Mouse (Mus musculus) cerebellum, postnatal 14 days (tissue): Measurements from ENCODE around the gene Parvg.
"Not testable (repeated sequence)": the region's sequence is repeated elsewhere in the genome, so short reads cannot be mapped to it uniquely, and the experiment has no call there.

ENCODE experiments used
- DNase-seq, 2 experiments: peaks; one replicate each; pipeline ENCODE4 v3.0.0; 2021; ENCODE audit warnings: mixed read lengths in 2 of 2

The Parvg gene

DNA sequence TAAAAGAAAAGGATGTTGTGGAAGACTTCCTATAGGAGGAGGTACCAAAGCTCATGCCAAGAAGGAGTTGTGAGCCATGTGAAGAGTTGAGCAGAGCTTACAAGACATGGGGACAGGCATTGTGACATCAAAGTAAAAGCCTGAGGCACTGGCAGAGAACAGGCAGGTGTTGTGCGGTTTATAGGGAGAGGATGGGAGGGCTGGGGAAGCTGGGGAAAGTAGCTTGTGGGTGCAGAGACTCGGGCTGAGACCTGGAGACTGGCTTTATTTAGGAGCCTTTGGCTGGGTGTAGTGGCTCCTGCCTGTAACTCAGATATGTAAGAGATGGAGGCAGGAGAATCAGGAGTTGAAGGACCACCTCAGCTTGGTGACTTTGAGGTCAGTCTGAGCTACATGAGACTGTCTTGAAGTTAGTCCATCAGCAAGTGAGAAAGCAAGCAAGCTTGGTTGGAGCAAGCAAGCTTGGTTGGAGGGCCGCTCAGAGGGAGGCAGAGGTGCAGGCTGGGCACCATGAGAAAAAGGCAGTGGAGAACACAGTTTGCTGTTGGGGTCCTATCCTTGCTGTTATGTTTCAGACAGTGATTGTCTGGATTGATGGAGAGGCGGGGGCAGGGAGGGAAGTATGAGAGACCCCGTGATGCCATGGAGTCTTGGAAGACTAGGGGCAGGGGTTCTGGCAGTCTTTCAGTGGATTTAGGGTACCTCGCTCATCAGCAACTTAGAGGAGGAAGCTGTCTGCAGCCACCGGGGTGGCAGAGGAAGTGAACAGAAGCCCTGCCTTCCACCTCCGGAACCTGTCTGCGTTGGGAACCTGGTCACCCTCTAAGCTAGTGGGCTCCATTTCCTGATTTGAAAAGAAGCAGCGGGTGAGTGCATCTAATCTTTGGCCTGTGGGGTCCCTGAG lies at the start of gene Parvg:
Gene Parvg (plus strand): TSS at position 61 of the 904 bp plus-strand sequence.
- DNase-seq, result no peak

GRCm38 (mm10) chr15:84276066-84276465 lies 47.8 kb upstream of the Parvg start:
- DNase-seq, result no peak

GRCm38 (mm10) chr15:84278091-84278490 lies 45.7 kb upstream of the Parvg start:
- no peak for DNase-seq

GRCm38 (mm10) chr15:84278656-84279055 lies 45.2 kb upstream of the Parvg start:
- DNase-seq, result no peak

DNA sequence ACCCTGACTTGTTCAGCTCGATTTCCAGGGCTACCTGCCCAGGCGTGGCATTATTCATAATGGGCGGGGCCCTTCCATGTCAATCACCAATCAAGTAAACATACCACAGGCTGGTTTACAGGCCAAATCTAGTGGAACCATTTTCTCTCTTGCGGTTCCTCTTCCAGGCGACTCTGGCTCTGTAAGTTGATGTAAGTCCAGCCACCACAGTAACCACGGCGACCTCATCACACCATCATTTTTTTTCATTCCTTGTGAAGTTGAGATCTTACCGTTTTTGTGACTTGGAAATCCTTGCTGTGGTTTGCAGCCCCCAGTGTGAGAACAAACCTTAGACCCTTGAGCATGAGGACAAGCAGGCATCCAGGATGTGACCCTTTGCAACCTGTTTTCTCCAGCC lies 43.5 kb upstream of the Parvg start:
- no peak for DNase-seq

GRCm38 (mm10) chr15:84280712-84281347 lies 43.0 kb upstream of the Parvg start:
- DNase-seq, result no peak

DNA sequence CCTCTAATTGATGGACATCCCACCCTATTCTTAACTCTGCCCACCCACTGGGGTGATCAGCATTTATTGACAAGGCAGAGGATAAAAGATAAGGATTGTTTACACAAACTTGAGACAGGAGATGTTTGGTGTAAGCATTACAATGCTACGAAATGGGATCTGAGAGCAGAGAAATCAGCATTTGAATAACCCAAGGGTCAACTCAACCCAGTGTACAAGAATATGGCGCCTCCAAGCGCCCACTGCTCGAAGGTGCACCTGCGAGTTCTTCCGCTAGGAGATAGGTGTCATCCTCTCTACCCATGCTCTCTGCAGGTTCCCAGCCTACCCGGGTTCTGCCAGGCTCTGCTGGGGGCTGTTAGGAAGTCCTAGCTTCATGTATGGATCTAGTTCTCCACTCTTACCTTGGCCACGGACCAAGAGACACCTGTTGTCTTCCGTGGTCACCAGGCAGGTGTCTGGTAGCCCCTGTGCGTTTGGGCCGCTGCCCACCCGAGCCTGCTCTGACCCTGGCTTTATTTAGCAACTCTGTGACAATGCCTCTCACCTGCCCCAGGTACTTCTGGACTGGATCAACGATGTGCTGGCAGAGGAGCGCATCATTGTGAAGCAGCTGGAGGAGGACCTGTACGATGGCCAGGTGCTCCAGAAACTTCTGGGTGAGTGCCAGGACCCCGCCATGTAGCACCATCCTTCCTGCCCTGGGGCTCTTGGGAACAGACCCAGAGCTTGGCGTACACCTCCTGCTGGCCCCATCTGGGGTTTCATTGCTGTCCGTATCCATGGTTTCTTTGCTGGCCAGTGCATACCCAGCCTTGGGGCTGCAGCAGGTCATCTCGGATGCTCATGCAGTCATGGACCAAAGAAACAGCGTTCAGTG lies 41.4 kb upstream of the Parvg start:
- peak; percentile 40 to 66 for DNase-seq

- peak; percentile 61 to 72 for DNase-seq
Measured at GRCm38 (mm10) chr15:84284059-84284458, 39.8 kb upstream of the Parvg start.

DNA sequence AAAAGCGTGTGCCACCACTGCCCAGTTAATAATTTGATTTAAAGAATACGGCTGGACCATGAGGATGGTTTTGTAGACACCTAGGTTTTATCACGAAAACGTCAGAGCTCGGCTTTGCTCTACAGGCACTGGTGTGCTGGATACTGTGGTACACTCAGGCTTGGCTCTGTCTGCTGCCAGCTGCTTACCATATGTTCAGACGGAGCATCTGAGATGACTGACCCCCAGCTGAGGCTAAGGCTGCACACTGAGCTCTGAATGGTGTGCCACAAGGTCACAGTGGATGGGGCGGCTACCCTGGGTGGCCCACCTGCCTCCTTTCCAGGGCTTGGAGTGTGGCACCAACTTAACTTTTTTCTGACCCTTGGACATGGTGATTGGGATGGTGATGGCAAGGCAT lies 38.4 kb upstream of the Parvg start:
- peak in 1 of 2 experiments; percentile 40 for DNase-seq

- DNase-seq, result not testable (repeated sequence)
Measured at GRCm38 (mm10) chr15:84288953-84289352, 34.9 kb upstream of the Parvg start.

- DNase-seq, result no peak
Measured at GRCm38 (mm10) chr15:84291097-84291496, 32.7 kb upstream of the Parvg start.

GRCm38 (mm10) chr15:84293590-84293989 lies 30.2 kb upstream of the Parvg start:
- no peak for DNase-seq

- no peak for DNase-seq
Measured at GRCm38 (mm10) chr15:84294391-84294790, 29.4 kb upstream of the Parvg start.

DNA sequence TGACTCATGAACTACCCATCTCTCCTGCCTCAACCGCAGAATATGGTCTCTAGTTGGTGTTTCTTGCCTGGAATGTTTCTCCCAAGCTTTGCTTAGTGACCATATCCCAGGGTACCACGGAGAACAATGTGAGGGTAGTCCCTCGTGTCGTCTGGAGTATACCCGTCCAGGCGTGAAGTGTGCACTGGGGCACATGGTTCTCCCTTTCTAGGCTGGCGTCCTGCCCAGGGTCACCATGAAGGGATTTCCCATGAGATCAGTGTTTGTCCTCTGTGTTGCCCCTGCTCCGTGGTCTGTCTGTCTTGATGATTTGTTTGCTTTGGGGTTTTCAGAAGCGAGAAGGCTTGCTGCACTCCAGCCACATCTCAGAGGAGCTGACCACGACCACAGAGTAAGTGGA lies 28.6 kb upstream of the Parvg start:
- DNase-seq, result no peak

DNA sequence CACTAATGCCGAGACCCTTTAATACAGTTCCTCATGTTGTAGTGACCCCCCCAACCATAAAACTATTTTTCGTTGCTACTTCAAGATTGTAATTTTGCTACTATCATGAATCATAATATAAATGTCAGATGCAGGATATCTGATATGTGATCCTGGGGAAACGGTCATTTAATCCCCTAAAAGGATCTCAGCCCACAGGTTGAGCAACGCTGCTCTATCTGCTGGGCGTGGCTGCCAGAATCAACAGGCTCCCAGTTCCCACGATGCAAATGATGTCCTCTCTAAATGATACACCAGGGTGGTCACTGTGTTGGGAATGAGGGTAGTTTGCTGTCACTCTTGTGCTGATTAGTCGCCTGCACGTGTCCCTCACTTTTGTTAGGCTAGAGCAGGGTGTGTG lies 26.4 kb upstream of the Parvg start:
- no peak for DNase-seq

DNA sequence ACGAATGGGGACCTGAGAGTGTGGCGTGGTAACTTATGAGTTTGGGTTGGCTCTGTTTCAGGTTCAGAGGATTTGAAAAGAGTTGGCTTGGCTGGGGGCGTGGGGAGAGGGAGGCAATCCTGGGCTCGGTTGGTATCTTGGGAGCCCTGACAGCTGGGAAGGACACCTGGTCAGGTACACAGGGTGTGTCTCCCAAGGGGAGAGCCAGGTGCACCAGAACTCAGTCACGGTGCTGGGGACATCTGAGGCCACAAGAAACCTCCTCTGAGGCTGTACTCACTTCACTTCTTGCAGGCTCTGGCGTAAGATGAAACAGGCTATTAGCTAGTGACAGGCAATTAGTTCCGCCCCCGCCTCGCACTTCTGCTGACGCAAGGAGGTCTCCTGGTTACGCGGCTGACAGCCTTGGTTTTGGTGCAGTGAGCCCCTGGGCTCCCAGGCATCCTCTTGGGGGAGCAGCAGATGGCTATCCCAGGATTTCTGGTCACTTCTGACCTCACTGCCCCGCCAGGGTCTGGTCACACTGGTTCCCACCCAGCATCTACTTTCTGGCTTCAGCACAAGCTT lies 24.9 kb upstream of the Parvg start:
- DNase-seq, result no peak

DNA sequence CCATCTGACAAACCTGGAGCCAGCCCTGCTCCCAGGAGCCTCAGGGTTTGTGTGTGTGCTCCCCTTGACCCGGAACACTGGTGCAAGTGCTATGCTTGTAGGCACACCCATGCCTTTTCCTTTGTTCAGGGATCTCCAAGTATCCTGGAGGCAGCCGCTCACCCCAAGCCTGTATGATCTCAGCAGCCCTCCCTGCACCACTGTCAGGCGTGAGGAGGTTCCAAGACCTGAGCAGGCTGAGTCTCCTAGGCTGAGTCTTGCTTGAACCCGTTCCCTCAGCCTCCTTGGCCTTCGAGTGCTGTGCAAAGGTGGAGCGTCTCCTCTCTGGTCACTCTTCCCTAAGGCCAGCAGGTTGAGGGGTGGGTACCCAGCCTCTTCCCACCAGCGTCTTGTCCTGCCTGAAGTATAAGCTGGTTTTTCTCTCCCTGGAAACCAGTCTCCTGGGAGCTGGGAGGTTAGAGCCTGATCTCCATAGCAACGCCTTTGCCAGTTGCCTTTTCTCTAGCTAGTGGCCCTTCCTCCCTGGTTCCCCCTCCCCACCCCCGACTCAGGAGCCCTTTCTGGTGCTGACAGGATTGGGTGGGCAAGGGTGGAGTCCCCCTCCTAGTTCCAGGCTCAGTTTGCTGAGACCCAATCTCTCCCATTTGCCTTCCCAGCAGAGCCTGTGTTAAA lies 24.0 kb upstream of the Parvg start:
- no peak for DNase-seq

DNA sequence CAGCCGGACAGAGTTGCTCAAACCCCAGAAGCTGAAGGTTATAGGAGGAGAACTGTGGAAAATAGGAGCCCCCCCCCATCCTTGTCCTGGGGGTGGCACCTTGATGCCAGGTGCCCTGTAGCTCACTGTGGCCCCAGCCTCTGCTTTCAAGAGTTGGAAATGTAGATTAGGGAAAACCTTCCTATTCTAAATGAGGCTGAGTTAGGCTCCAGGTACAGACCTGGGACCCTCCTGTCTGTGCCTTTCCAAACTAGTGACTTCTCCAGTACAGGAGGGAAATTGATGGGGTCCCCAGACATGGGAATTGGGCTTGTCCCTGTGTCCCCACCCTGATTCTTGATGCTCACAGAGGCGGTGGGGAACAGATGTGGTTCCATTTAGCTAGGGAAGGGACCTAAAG lies 23.2 kb upstream of the Parvg start:
- no peak for DNase-seq

GRCm38 (mm10) chr15:84301026-84301425 lies 22.8 kb upstream of the Parvg start:
- peak; percentile 47 to 68 for DNase-seq

DNA sequence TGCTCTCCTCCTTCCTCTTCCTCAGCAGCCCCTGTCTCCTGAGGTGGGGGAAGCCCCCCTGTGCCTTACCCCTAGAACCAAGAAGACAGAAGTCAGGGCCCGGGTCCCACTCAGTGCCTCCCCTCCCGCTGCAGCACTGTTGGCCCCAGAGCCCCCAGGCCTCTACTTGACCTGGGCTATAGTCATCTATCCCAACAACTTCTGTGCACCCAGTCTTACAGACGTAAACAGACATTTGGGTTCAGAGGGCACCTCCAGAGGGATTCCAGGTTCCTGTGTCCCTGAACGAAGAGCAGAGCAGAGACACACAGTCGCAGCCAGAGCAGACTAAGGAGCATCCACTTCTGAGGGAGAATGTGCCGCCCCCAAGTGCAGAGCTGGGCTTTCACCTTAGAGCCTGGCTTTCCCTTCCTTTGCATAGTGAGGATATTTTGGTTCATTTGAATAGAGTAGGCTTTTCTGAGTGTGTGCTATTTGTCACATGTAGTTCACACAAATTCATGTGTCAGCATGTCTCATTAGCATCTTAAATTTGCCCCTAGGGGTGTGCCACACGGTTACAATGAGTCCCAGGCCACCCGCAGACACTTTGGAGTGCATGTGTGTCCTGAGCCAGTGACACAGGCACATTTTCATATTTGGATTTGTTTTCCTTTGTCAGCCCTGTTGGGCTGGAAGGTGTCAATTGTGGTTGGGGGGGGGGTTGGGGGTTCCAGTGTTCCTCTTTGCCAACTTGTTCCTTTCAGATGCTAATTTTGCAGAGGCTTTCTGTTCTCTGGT lies 22.0 kb upstream of the Parvg start:
- no peak for DNase-seq

- DNase-seq, result no peak
Measured at GRCm38 (mm10) chr15:84303264-84303663, 20.6 kb upstream of the Parvg start.
